Mouse (Mus musculus): ENCODE data around the gene Pdgfa. TPM values are rescaled to one million over a fixed set of nuclear protein-coding genes. Genes with fewer than 3 reads are reported as not detected.

Pdgfa gene
- polyA plus RNA-seq, 1 experiment from 2014 or later = 31.2 TPM

- no peak for DNase-seq (ENCODE audit: low spot score)
These were observed 43.2 kb downstream of the Pdgfa start for GRCm38 (mm10) chr5:138953986-138954385.

GRCm38 (mm10) chr5:138952969-138953368 lies 44.2 kb downstream of the Pdgfa start:
- no peak for DNase-seq (ENCODE audit: low spot score)

GRCm38 (mm10) chr5:138951305-138951704 lies 45.9 kb downstream of the Pdgfa start:
- no peak for DNase-seq (ENCODE audit: low spot score)

GRCm38 (mm10) chr5:138949165-138949564 lies 48.0 kb downstream of the Pdgfa start:
- no peak for DNase-seq (ENCODE audit: low spot score)

GRCm38 (mm10) chr5:138948031-138948980 lies 48.9 kb downstream of the Pdgfa start:
- DNase-seq (ENCODE audit: low spot score) = no peak

- no peak for DNase-seq (ENCODE audit: low spot score)
These were observed 49.7 kb downstream of the Pdgfa start for GRCm38 (mm10) chr5:138947487-138947886.

- no peak for DNase-seq (ENCODE audit: low spot score)
These were observed 50.2 kb downstream of the Pdgfa start for GRCm38 (mm10) chr5:138946931-138947330.

- no peak for DNase-seq (ENCODE audit: low spot score)
These were observed 52.2 kb downstream of the Pdgfa start for GRCm38 (mm10) chr5:138945011-138945410.

GRCm38 (mm10) chr5:138944551-138944950 lies 52.6 kb downstream of the Pdgfa start:
- DNase-seq (ENCODE audit: low spot score) = no peak

- DNase-seq (ENCODE audit: low spot score) = no peak
These were observed 55.3 kb downstream of the Pdgfa start for GRCm38 (mm10) chr5:138941842-138942241.

GRCm38 (mm10) chr5:138940576-138940975 lies 56.6 kb downstream of the Pdgfa start:
- DNase-seq (ENCODE audit: low spot score) = no peak

- no peak for DNase-seq (ENCODE audit: low spot score)
These were observed 58.5 kb downstream of the Pdgfa start for GRCm38 (mm10) chr5:138938572-138939163.

- DNase-seq (ENCODE audit: low spot score) = no peak
These were observed 60.6 kb downstream of the Pdgfa start for GRCm38 (mm10) chr5:138936399-138937089.

GRCm38 (mm10) chr5:138934540-138934939 lies 62.6 kb downstream of the Pdgfa start:
- no peak for DNase-seq (ENCODE audit: low spot score)

GRCm38 (mm10) chr5:138932460-138933432 lies 64.4 kb downstream of the Pdgfa start:
- no peak for DNase-seq (ENCODE audit: low spot score)

- no peak for DNase-seq (ENCODE audit: low spot score)
These were observed 65.3 kb downstream of the Pdgfa start for GRCm38 (mm10) chr5:138931836-138932235.

- DNase-seq (ENCODE audit: low spot score) = no peak
These were observed 67.2 kb downstream of the Pdgfa start for GRCm38 (mm10) chr5:138929879-138930507.
